Mouse (Mus musculus) forelimb bud, embryonic 11.5 days (tissue): ENCODE data around the gene Trip6.

Source experiments
- DNase-seq: peaks from one replicate; pipeline ENCODE4 v3.0.0-alpha.2; 2012; ENCODE audit warnings: low read depth, low spot score

Trip6 gene

GRCm38 (mm10) chr5:137338663-137339289, 24.6 kb upstream of the Trip6 start:
- DNase-seq = no peak

DNA sequence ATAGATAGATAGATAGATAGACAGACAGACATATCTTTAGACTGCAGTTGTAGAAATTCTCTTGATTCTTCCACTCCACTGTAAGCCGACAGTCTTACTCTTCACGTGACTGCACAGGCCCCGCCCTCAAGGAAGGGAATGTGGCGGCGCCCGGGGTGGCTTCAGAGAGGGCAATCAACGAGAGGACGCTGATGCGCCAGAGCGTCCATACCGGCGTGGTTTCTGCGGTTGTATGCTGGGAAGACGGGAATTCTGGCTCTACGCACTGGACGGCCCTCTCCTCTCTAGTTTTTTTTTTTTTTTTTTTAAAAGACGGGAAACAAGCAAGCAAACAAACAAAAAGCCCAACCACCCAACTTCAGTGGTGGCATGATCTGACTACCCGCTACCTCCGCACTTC, 24.1 kb upstream of the Trip6 start:
- DNase-seq = peak; percentile 80

GRCm38 (mm10) chr5:137337190-137337589, 23.0 kb upstream of the Trip6 start:
- no peak for DNase-seq

DNA sequence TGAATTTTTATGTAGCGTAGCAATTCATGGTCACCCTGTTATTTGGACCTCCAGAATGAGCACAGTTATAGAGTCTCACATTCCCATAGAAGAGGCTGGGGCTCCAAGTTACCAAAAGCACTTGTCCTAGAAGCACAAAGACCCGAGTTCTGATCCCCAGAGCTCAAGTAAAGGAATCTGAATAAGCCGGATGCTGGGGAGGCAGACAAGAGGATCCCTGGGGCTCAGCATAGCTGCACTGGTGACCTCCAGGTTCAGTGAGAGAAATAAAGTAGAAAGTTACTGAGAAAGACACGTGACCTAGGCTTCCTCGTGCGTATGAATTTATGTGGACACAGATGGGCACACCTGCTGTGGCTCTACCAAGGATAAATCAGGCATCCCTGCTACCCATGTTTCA, 20.9 kb upstream of the Trip6 start:
- no peak for DNase-seq

DNA sequence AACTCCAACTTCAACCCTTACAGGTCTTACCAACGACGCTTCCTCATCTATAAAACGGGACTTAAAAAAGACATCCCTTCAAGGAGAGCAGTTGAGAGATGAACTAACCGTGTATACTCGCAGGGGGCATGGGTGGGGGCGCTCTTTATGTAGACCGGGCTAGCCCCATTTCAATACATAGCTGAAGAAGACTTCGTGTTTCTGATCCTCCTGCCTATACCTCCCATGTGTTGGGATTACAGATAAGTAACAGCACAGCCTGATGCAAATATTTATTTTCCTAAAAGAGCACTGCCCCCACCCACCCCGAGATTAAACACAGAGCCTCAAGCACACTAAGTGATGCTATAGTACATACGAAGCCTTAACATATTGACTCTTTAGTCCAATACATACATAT, 20.1 kb upstream of the Trip6 start:
- no peak for DNase-seq

DNA sequence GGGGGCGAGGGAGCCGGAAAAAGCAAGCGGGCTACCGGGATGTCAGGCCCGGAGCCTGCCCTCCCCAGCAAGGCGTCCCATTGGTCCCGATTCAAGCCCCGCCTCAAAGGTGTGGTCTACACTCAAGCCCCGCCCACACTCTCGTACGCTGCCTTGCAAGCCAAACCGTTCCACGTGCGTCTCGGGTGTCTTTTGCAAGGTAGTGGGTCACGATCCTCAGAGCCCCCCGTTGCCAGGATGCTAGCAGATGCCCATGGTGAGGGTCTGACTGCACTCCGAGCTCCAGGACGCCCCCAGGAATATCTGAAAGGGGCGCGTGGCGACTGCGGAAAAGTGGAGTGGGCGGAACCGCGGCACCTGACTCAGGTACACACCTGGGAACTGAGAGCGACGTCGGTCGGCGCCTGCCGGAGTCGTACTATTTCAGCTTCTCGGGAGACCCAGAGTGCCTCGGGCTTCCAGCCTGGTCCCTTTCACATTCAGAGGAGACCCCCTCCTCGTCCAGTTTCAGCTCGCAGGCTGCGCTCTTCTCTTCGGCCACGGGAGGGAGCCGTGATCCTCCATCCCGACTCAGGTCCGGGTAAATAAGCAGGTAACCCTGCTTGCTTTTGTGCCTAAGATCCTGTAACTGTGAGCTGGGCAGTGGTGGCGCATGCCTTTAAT, 19.4 kb upstream of the Trip6 start, which contains the start of gene Slc12a9:
Gene Slc12a9, minus strand, starts transcription at position 86 of the 663 bp plus-strand sequence.
- DNase-seq = peak; percentile 91

GRCm38 (mm10) chr5:137332857-137333511, 18.8 kb upstream of the Trip6 start:
- no peak for DNase-seq

- no peak for DNase-seq
Observed at GRCm38 (mm10) chr5:137330910-137331309, 16.7 kb upstream of the Trip6 start.

- no peak for DNase-seq
Observed at GRCm38 (mm10) chr5:137320996-137321395, 6.8 kb upstream of the Trip6 start.

- DNase-seq = no peak
Observed at GRCm38 (mm10) chr5:137318570-137318969, 4.4 kb upstream of the Trip6 start.

DNA sequence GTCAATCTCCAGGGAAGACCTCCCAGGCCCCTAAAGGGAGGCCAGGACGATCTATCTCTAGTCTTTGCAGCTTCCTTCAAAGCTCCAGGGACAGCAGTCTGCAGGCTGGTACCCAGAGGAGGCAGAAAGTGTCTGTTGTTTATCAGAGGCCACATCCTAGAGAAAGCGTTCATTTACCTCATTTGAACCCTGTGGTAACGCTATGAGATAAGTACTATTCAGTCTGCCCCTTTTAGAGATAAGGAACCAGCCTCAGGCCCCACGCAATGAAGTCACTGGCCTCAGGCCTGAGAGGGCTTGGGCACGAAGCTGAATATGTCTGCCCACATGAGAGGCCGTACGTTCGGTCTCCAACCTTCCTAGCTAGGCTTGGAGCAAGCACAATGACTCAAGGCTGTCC, 3.2 kb upstream of the Trip6 start:
- no peak for DNase-seq

GRCm38 (mm10) chr5:137315084-137315903, 1.1 kb upstream of the Trip6 start:
- no peak for DNase-seq

DNA sequence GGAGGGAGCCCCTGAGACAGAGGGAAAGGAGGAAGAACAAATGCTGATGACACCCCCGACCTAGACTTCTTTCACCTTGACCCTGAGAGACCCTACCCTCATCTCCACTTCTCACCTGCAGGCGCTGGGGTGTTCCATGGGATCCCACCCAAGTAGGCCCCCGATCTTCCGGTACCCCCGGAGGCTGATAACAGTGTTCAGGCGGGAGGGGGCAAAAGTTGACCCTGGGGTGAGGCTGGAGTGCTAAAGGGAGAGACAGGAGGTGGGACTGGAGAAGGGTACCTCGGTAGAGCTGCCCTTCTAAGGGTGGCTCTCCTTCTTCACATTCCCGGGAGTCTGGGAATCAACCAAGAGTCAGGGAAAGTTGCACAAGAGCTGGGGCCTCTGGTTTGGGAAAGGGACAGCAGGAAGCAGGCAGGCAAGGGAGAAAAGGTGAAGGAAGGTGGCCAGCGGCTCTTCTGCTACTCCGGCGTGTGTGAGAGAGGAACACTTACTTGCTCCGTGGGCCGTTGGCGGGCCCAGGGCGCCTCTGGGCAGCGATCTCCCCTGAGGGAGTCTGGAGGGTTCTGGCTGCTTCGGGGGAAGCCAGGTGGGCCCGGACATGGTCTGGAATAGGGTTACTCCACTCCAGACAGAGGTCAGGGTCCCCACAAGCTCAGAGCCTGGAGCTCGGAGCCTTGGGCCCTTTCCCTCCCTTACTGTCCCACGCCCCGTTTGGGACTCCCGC, 575 bp downstream of the Trip6 start:
- DNase-seq = no peak

- no peak for DNase-seq
Observed at GRCm38 (mm10) chr5:137308356-137308755, 5.8 kb downstream of the Trip6 start.

DNA sequence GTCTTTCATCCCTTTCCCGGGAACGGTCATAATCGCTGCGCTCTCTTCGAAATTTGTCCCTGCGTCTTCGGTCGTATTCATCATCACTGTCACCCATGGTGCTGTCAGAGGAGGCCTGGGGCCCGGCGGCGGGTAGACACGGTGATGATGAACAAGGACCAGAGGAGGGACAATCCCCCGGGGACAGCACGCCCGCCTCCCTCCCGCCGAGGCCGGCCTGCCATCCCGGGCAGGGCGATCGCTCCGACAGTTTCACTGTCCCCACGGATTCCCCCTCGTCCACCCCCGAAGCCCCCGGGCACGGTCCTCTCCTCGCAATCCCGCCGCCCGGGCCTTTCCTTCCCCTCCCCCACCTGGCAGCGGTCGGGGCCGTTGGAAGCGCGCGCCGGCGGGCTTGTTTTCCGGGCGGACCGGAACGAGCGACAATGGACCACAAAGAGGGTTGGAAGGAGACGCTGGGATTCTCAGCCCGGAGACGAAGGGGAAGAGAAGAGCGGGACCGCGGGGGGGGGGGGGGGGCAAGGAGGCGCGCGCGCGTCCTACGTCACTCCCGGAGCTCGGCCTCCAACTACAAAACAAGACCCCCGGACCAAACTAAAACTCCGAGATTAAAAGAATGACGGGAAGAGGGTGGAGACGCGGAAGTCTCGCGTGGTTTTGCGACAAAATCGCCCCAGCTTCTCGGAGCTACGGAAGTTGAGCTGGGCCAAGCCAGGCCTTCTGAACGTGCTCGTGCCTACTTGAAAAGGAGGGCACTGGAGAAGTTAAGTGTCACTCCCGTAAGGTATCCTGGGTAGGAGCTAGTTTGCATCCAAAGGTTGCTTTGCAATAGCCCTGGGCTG, 6.9 kb downstream of the Trip6 start, which contains the start of gene Srrt:
Gene Srrt, minus strand, starts transcription at position 604 of the 842 bp plus-strand sequence.
- peak; percentile 98 for DNase-seq

DNA sequence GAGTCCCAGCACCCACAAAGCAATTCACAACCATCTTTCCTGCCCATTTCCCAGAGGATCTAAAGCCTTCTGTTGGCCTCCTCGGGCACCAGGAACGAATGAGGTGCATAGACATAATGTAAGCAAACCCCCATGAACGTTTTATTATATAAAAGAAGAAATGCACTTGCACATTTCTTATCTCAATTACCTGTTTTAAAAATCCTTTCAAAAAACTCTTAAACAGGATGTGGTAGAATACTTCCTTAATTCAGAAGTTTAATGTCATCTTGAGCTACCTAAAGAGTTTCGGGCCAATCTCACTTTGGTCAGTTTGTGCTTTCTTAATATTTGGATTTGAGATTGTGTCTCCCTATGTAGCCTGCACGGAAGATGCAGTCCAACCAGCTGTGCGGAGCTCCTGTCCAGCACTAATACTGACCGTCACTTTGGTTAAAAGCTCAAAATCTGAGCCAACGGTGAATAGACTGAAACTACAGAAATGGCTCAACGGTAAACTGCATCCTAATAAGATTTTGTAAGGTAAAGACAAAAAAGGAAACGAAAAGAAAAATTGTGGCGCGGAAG, 7.7 kb downstream of the Trip6 start:
- DNase-seq = no peak

- no peak for DNase-seq
Observed at GRCm38 (mm10) chr5:137305822-137306221, 8.4 kb downstream of the Trip6 start.

- DNase-seq = no peak
Observed at GRCm38 (mm10) chr5:137304816-137305215, 9.4 kb downstream of the Trip6 start.

GRCm38 (mm10) chr5:137304165-137304564, 10.0 kb downstream of the Trip6 start:
- DNase-seq = no peak

GRCm38 (mm10) chr5:137303609-137304008, 10.6 kb downstream of the Trip6 start:
- DNase-seq = no peak
